Mouse (Mus musculus) heart, embryonic 12.5 days (tissue): ENCODE data around the gene Dnhd1. TPM values are rescaled to one million over a fixed set of nuclear protein-coding genes. Genes with fewer than 3 reads are reported as not detected.
A peak's percentile ranks its signal among the peaks of the same experiment; 100 is the strongest.
"Not testable (repeated sequence)": the region's sequence is repeated elsewhere in the genome, so short reads cannot be mapped to it uniquely, and the experiment has no call there.

Experiments used
- ATAC-seq: fragments of 200-750 bp; cut with Nextera tagmentation; 2 replicates; pipeline ENCODE4 v1.8.0; 2017; ENCODE audit warnings: moderate TSS enrichment, moderate library complexity; ENCODE audit not compliant: insufficient number of reproducible peaks, low FRiP score
- H3K27ac ChIP-seq: fragments of 300-500 bp; sonication (generic); 2 replicates; pipeline ENCODE4 v1.5.1; 2016; ENCODE audit warnings: mild to moderate bottlenecking, moderate library complexity; ENCODE audit not compliant: poor library complexity, severe bottlenecking
- H3K27me3 ChIP-seq: fragments of 300-500 bp; sonication (generic); replicated peaks from 2 replicates; pipeline ENCODE4 v1.6.1; 2016; ENCODE audit warnings: mild to moderate bottlenecking, moderate library complexity
- H3K36me3 ChIP-seq: fragments of 300-500 bp; sonication (generic); 2 replicates; pipeline ENCODE4 v1.6.1; 2016; ENCODE audit warnings: mild to moderate bottlenecking, moderate library complexity
- H3K4me1 ChIP-seq: fragments of 300-500 bp; sonication (generic); replicated peaks from 2 replicates; pipeline ENCODE4 v1.6.1; 2016; ENCODE audit warnings: mild to moderate bottlenecking
- H3K4me2 ChIP-seq: fragments of 300-500 bp; sonication (generic); 2 replicates; pipeline ENCODE4 v1.6.1; 2016; ENCODE audit warnings: mild to moderate bottlenecking, moderate library complexity
- H3K4me3 ChIP-seq: fragments of 300-500 bp; sonication (generic); 2 replicates; pipeline ENCODE4 v1.5.1; 2016; ENCODE audit warnings: mild to moderate bottlenecking
- H3K9ac ChIP-seq: fragments of 300-500 bp; sonication (generic); 2 replicates; pipeline ENCODE4 v1.6.1; 2016; ENCODE audit warnings: mild to moderate bottlenecking, moderate library complexity
- H3K9me3 ChIP-seq: fragments of 300-500 bp; sonication (generic); replicated peaks from 2 replicates; pipeline ENCODE4 v1.6.1; 2016; ENCODE audit warnings: mild to moderate bottlenecking, moderate library complexity
- WGBS: fragments of 180-500 bp; shearing (Covaris S2); methylation state at CpG from one replicate; pipeline ENCODE4 v1.1.7; 2016; 5-methylcytosine and 5-hydroxymethylcytosine counted together
- polyA plus RNA-seq: library from polyadenylated mRNA; unstranded; fragments of >200 nt; fragmentation: Nextera tagmentation; extraction: Ambion mirVana; gene quantifications from 2 replicates; pipeline ENCODE4 v1.2.1, GENCODE M21; 2016

The Dnhd1 gene
- polyA plus RNA-seq, 1 experiment from 2014 or later, result 0.52 TPM

- WGBS, result 83% methylated on average over 6 of the region's 6 CpGs
- Histone ChIP-seq H3K4me2 (no peak overlapping the region), H3K9ac (no peak overlapping the region)
These were observed 90.2 kb downstream of the Dnhd1 start for GRCm38 (mm10) chr7:105740851-105741250.

GRCm38 (mm10) chr7:105741978-105742377 lies 91.4 kb downstream of the Dnhd1 start:
- Histone ChIP-seq H3K9ac (no peak overlapping the region), H3K4me3 (no peak overlapping the region), H3K4me1 (peaks cover 37% of the 10 kb centered on the region), H3K4me2 (no peak overlapping the region), H3K9me3 (no peaks in the 10 kb centered on the region), H3K27ac (no peak overlapping the region), H3K27me3 (no peaks in the 10 kb centered on the region), H3K36me3 (peaks cover 47% of the 10 kb centered on the region)
- no peak for ATAC-seq
- 88% methylated on average over 9 of the region's 9 CpGs for WGBS

More at GRCm38 (mm10) chr7:105740851-105741250, 90.2 kb downstream of the Dnhd1 start:
- Histone ChIP-seq H3K9me3 (no peaks in the 10 kb centered on the region), H3K27ac (no peak overlapping the region), H3K4me1 (peaks cover 37% of the 10 kb centered on the region), H3K4me3 (no peak overlapping the region), H3K36me3 (peaks cover 37% of the 10 kb centered on the region), H3K27me3 (no peaks in the 10 kb centered on the region)
- no peak for ATAC-seq

- H3K9me3 ChIP-seq, ATAC-seq, H3K4me3 ChIP-seq, H3K9ac ChIP-seq, H3K27me3 ChIP-seq: not testable (repeated sequence)
- peak overlapping the region; percentile 92 for H3K4me2 ChIP-seq
- H3K36me3 ChIP-seq, result peaks cover 53% of the 10 kb centered on the region
- WGBS, result 80% methylated on average over 7 of the region's 7 CpGs
- H3K4me1 ChIP-seq, result peaks cover 35% of the 10 kb centered on the region
- H3K27ac ChIP-seq, result 0 out of 2 replicates have a peak overlapping the region, but pooled peaks have one; percentile 17
These were observed 92.0 kb downstream of the Dnhd1 start for GRCm38 (mm10) chr7:105742539-105743215.

- not testable (repeated sequence) for H3K9me3 ChIP-seq, ATAC-seq, H3K27me3 ChIP-seq
- WGBS, result 33% methylated on average over 20 of the region's 20 CpGs
- Histone ChIP-seq H3K9ac (peak overlapping the region; percentile 98), H3K4me3 (peak overlapping the region; percentile 94), H3K4me1 (peaks cover 30% of the 10 kb centered on the region), H3K36me3 (peaks cover 60% of the 10 kb centered on the region), H3K4me2 (peak overlapping the region; percentile 92), H3K27ac (peak overlapping the region; percentile 79)
These were observed 92.8 kb downstream of the Dnhd1 start for GRCm38 (mm10) chr7:105743246-105743925.

GRCm38 (mm10) chr7:105743926-105744590 lies 93.4 kb downstream of the Dnhd1 start, which contains the start of gene Taf10:
Taf10 (minus strand) TSS chr7:105744361.
- Histone ChIP-seq H3K4me1 (peaks cover 25% of the 10 kb centered on the region), H3K9me3 (no peaks in the 10 kb centered on the region), H3K27ac (peak within 1 kb of the TSS; percentile 79), H3K4me2 (peak within 1 kb of the TSS; percentile 92), H3K4me3 (peak within 1 kb of the TSS; percentile 94), H3K36me3 (peaks cover 67% of the 10 kb centered on the region), H3K27me3 (no peaks in the 10 kb centered on the region), H3K9ac (peak within 1 kb of the TSS; percentile 98)
- under 1% methylated on average over 65 of the region's 67 CpGs for WGBS
- ATAC-seq, result peak; percentile 95

- Histone ChIP-seq H3K4me2 (no peak overlapping the region), H3K9me3 (no peaks in the 10 kb centered on the region), H3K4me1 (peaks cover 18% of the 10 kb centered on the region), H3K9ac (no peak overlapping the region), H3K4me3 (no peak overlapping the region), H3K27ac (no peak overlapping the region), H3K27me3 (no peaks in the 10 kb centered on the region), H3K36me3 (peaks cover 47% of the 10 kb centered on the region)
- ATAC-seq, result no peak
- WGBS, result 75% methylated on average over 2 of the region's 2 CpGs
These were observed 97.1 kb downstream of the Dnhd1 start for GRCm38 (mm10) chr7:105747776-105748175.

- Histone ChIP-seq H3K27ac (0 out of 2 replicates have a peak within 1 kb of the TSS, but pooled peaks have one; percentile 6), H3K9me3 (no peaks in the 10 kb centered on the region), H3K36me3 (peaks cover 65% of the 10 kb centered on the region), H3K27me3 (no peaks in the 10 kb centered on the region), H3K4me2 (peak within 1 kb of the TSS; percentile 86), H3K4me1 (peaks cover 10% of the 10 kb centered on the region), H3K9ac (peak within 1 kb of the TSS; percentile 89), H3K4me3 (peak within 1 kb of the TSS; percentile 77)
- WGBS, result 16% methylated on average over 20 of the region's 20 CpGs
- peak; percentile 93 for ATAC-seq
These were observed 101.1 kb downstream of the Dnhd1 start, which contains the start of gene Tpp1 for GRCm38 (mm10) chr7:105751491-105752433. Tpp1 (minus strand) TSS chr7:105752235.

- no peaks in the 10 kb centered on the region for H3K27me3 ChIP-seq
- H3K36me3 ChIP-seq, result peaks cover 65% of the 10 kb centered on the region
- H3K9ac ChIP-seq, result no peak overlapping the region
- H3K4me2 ChIP-seq, result no peak overlapping the region
- ATAC-seq, result peak; percentile 3; the same call in 1 of the 2 replicates
- 76% methylated on average over 2 of the region's 2 CpGs for WGBS
- peaks cover 10% of the 10 kb centered on the region for H3K4me1 ChIP-seq
- no peak overlapping the region for H3K27ac ChIP-seq
- H3K4me3 ChIP-seq, result no peak overlapping the region
- H3K9me3 ChIP-seq, result no peaks in the 10 kb centered on the region
These were observed 102.1 kb downstream of the Dnhd1 start for GRCm38 (mm10) chr7:105752716-105753115.

- WGBS, result 82% methylated on average over 10 of the region's 10 CpGs
- Histone ChIP-seq H3K4me3 (no peak overlapping the region), H3K9me3 (no peaks in the 10 kb centered on the region), H3K27me3 (no peaks in the 10 kb centered on the region), H3K36me3 (peaks cover 65% of the 10 kb centered on the region), H3K27ac (no peak overlapping the region), H3K4me2 (no peak overlapping the region), H3K4me1 (peaks cover 10% of the 10 kb centered on the region), H3K9ac (no peak overlapping the region)
- no peak for ATAC-seq
These were observed 102.7 kb downstream of the Dnhd1 start for GRCm38 (mm10) chr7:105753281-105753680.

- H3K9ac ChIP-seq, result peak overlapping the region; percentile 30; the same call in 1 of the 2 replicates
- H3K36me3 ChIP-seq, result peaks cover 71% of the 10 kb centered on the region
- peaks cover 9% of the 10 kb centered on the region; the same call in 1 of the 2 replicates for H3K4me1 ChIP-seq
- 24% methylated on average over 51 of the region's 51 CpGs for WGBS
- peak overlapping the region; percentile 81 for H3K4me2 ChIP-seq
- 0 out of 2 replicates have a peak, but pooled peaks have one; percentile 18 for ATAC-seq
- peak overlapping the region; percentile 43 for H3K4me3 ChIP-seq
- peaks cover 34% of the 10 kb centered on the region for H3K27me3 ChIP-seq
- no peak overlapping the region for H3K27ac ChIP-seq
- no peaks in the 10 kb centered on the region for H3K9me3 ChIP-seq
These were observed 111.3 kb downstream of the Dnhd1 start for GRCm38 (mm10) chr7:105761813-105762484.
